Mouse (Mus musculus) right cerebral cortex, postnatal 14 days (tissue): Measurements from ENCODE around the gene Mfap3.
A peak's percentile ranks its signal among the peaks of the same experiment; 100 is the strongest.

Experiments
- DNase-seq: peaks from one replicate; pipeline ENCODE4 v3.0.0; 2022

Gene Mfap3

GRCm38 (mm10) chr11:57518091-57518750, at the start of gene Mfap3, which contains the start of gene Fam114a2:
Mfap3 (plus strand) TSS chr11:57518664.
Fam114a2 (minus strand) TSS chr11:57518617.
- DNase-seq, result peak; percentile 92

- no peak for DNase-seq
Measured at GRCm38 (mm10) chr11:57468706-57469105, 49.8 kb upstream of the Mfap3 start.

- DNase-seq, result no peak
Measured at GRCm38 (mm10) chr11:57470056-57470455, 48.4 kb upstream of the Mfap3 start.

GRCm38 (mm10) chr11:57470979-57471378, 47.5 kb upstream of the Mfap3 start:
- DNase-seq, result no peak

GRCm38 (mm10) chr11:57474296-57474941, 44.0 kb upstream of the Mfap3 start:
- DNase-seq, result peak; percentile 66

- DNase-seq, result peak; percentile 69
Measured at GRCm38 (mm10) chr11:57475119-57475518, 43.3 kb upstream of the Mfap3 start.

GRCm38 (mm10) chr11:57478077-57478476, 40.4 kb upstream of the Mfap3 start:
- DNase-seq, result no peak

GRCm38 (mm10) chr11:57488436-57488835, 30.0 kb upstream of the Mfap3 start:
- DNase-seq, result no peak

GRCm38 (mm10) chr11:57496462-57497039, 21.9 kb upstream of the Mfap3 start:
- no peak for DNase-seq

GRCm38 (mm10) chr11:57497701-57498100, 20.8 kb upstream of the Mfap3 start:
- DNase-seq, result no peak

GRCm38 (mm10) chr11:57498215-57498614, 20.2 kb upstream of the Mfap3 start:
- DNase-seq, result no peak

- no peak for DNase-seq
Measured at GRCm38 (mm10) chr11:57503155-57503554, 15.3 kb upstream of the Mfap3 start.

GRCm38 (mm10) chr11:57506899-57507298, 11.6 kb upstream of the Mfap3 start:
- DNase-seq, result no peak

- DNase-seq, result no peak
Measured at GRCm38 (mm10) chr11:57515218-57515617, 3.2 kb upstream of the Mfap3 start.

GRCm38 (mm10) chr11:57516946-57517441, 1.5 kb upstream of the Mfap3 start:
- no peak for DNase-seq

GRCm38 (mm10) chr11:57518751-57519148, 286 bp downstream of the Mfap3 start:
- no peak for DNase-seq

GRCm38 (mm10) chr11:57519304-57519703, 840 bp downstream of the Mfap3 start:
- no peak for DNase-seq

- DNase-seq, result no peak
Measured at GRCm38 (mm10) chr11:57521206-57521605, 2.7 kb downstream of the Mfap3 start.

GRCm38 (mm10) chr11:57522046-57522445, 3.6 kb downstream of the Mfap3 start:
- DNase-seq, result peak; percentile 18

- DNase-seq, result no peak
Measured at GRCm38 (mm10) chr11:57523418-57523817, 5.0 kb downstream of the Mfap3 start.

- DNase-seq, result no peak
Measured at GRCm38 (mm10) chr11:57524597-57524996, 6.1 kb downstream of the Mfap3 start.

- no peak for DNase-seq
Measured at GRCm38 (mm10) chr11:57525900-57526299, 7.4 kb downstream of the Mfap3 start.

- DNase-seq, result no peak
Measured at GRCm38 (mm10) chr11:57527506-57527905, 9.0 kb downstream of the Mfap3 start.

GRCm38 (mm10) chr11:57529111-57529510, 10.6 kb downstream of the Mfap3 start:
- DNase-seq, result no peak
